Mouse (Mus musculus) liver, adult 2 months (tissue): Measurements from ENCODE around the gene Sh3bgr. TPM values are rescaled to one million over a fixed set of nuclear protein-coding genes. Genes with fewer than 3 reads are reported as not detected.

Experiments used
- DNase-seq: peaks from one replicate; pipeline ENCODE4 v3.0.0-alpha.2; 2011; ENCODE audit warnings: low read depth, low spot score; ENCODE audit errors: extremely low read depth
- H3K27ac ChIP-seq: fragments of 200-500 bp; replicated peaks from 2 replicates; pipeline ENCODE4 v1.5.1; 2012; ENCODE audit warnings: low read depth, mild to moderate bottlenecking, control low read depth, inconsistent platforms, low read length; ENCODE audit not compliant: insufficient read depth
- H3K27me3 ChIP-seq: fragments of 200-500 bp; 2 replicates; pipeline ENCODE4 v1.6.1; 2012; ENCODE audit warnings: mild to moderate bottlenecking, moderate library complexity, low read length, inconsistent platforms; ENCODE audit not compliant: control insufficient read depth, insufficient read depth
- H3K36me3 ChIP-seq: fragments of 200-500 bp; 2 replicates; pipeline ENCODE4 v1.6.1; 2012; ENCODE audit warnings: low read length, inconsistent platforms; ENCODE audit not compliant: control insufficient read depth, insufficient read depth
- H3K4me1 ChIP-seq: fragments of 200-500 bp; 2 replicates; pipeline ENCODE4 v1.6.1; 2011; ENCODE audit warnings: low read length; ENCODE audit not compliant: control insufficient read depth, insufficient read depth
- H3K4me3 ChIP-seq: fragments of 200-500 bp; 2 replicates; pipeline ENCODE4 v1.5.1; 2011; ENCODE audit warnings: low read depth, mild to moderate bottlenecking, control low read depth, low read length, moderate library complexity; ENCODE audit not compliant: insufficient read depth
- H3K79me2 ChIP-seq: fragments of 200-500 bp; 2 replicates; pipeline ENCODE4 v1.6.1; 2012; ENCODE audit warnings: inconsistent platforms, mild to moderate bottlenecking, low read length, moderate library complexity; ENCODE audit not compliant: control insufficient read depth, insufficient read depth
- H3K9ac ChIP-seq: fragments of 200-500 bp; 2 replicates; pipeline ENCODE4 v1.6.1; 2012; ENCODE audit warnings: low read depth, mild to moderate bottlenecking, control low read depth, inconsistent platforms, low read length
- CTCF ChIP-seq: fragments of 200-500 bp; IDR thresholded peaks from 2 replicates; pipeline ENCODE4 v1.5.1; 2011; ENCODE audit warnings: low read depth, low read length, control low read depth
- POLR2A ChIP-seq: fragments of 200-500 bp; IDR thresholded peaks from 2 replicates; pipeline ENCODE4 v1.6.1; 2011; ENCODE audit warnings: low read length, control low read depth; ENCODE audit not compliant: insufficient read depth; ENCODE audit errors: extremely low read depth
- WGBS: fragments of 180-500 bp; shearing (Covaris S2); methylation state at CpG from one replicate; pipeline ENCODE4 v1.1.7; 2018; 5-methylcytosine and 5-hydroxymethylcytosine counted together
- polyA plus RNA-seq: library from polyadenylated mRNA; depleted of rRNA; stranded (reverse); fragments of >200 nt; gene quantifications from 2 replicates; pipeline ENCODE4 v1.2.3, GENCODE M21; 2012
- total RNA-seq: library from RNA; depleted of rRNA; stranded (reverse); fragments of >200 nt; gene quantifications from 2 replicates; pipeline ENCODE4 v1.2.3, GENCODE M21; 2014

The Sh3bgr gene
- total and polyA plus RNA-seq, 2 experiments = 0.55 TPM; not detected in 1

GRCm38 (mm10) chr16:96158511-96159080, 41.7 kb upstream of the Sh3bgr start:
- no peak overlapping the region for H3K27ac ChIP-seq
- H3K9ac ChIP-seq = peak overlapping the region; percentile 77; the same call in 1 of the 2 replicates
- no peaks in the 10 kb centered on the region for H3K79me2 ChIP-seq
- DNase-seq = no peak
- H3K4me1 ChIP-seq = no peaks in the 10 kb centered on the region
- no peaks in the 10 kb centered on the region for H3K36me3 ChIP-seq
- TF ChIP-seq CTCF = no peak
- WGBS = 84% methylated on average over 12 of the region's 12 CpGs
- H3K27me3 ChIP-seq = peaks cover 3% of the 10 kb centered on the region; the same call in 1 of the 2 replicates
- peak overlapping the region; percentile 54; the same call in 1 of the 2 replicates for H3K4me3 ChIP-seq

- H3K79me2 ChIP-seq = no peaks in the 10 kb centered on the region
- no peak for DNase-seq
- peaks cover 3% of the 10 kb centered on the region; the same call in 1 of the 2 replicates for H3K27me3 ChIP-seq
- peak overlapping the region; percentile 54; the same call in 1 of the 2 replicates for H3K4me3 ChIP-seq
- 5% methylated on average over 67 of the region's 67 CpGs for WGBS
- peak overlapping the region; percentile 77 for H3K9ac ChIP-seq
- no peaks in the 10 kb centered on the region for H3K4me1 ChIP-seq
- no peaks in the 10 kb centered on the region for H3K36me3 ChIP-seq
- TF ChIP-seq POLR2A (no peak), CTCF (peak; percentile 29; the same call in 1 of the 2 replicates)
- H3K27ac ChIP-seq = no peak overlapping the region
Observed at GRCm38 (mm10) chr16:96159091-96159731, 41.0 kb upstream of the Sh3bgr start.

DNA sequence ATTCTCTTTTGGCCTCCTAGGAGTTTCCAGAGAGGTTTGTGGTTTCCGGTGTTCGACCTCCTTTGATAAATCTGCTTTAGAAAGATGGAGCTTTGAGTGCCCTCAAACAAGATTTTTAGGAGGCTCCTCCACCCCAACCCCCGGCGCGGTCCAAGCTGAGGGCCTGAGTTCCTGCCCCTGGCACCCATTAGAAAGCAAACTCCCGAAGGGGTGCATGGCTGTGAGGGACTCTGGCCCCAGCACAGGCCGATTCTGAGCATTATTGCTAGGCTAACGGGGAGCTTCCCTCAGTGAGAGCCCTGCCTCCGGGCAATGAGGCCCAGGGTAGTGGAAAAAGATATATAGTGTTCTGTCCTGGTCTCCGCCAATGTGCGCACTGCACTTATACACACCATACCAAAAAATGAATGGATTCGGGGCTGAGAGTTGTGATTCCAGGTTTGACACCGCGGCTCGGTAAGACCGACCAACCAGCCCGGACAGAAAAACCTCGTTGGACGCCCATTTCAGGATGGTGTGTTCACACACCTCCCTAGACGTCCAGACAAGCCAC, 40.4 kb upstream of the Sh3bgr start:
- H3K27ac ChIP-seq = no peak overlapping the region
- H3K9ac ChIP-seq = no peak overlapping the region; the same call in 1 of the 2 replicates
- no peak for TF ChIP-seq CTCF
- TF ChIP-seq POLR2A = no peak
- H3K4me3 ChIP-seq = no peak overlapping the region
- no peaks in the 10 kb centered on the region for H3K36me3 ChIP-seq
- WGBS = 89% methylated on average over 20 of the region's 20 CpGs
- H3K27me3 ChIP-seq = peaks cover 3% of the 10 kb centered on the region; the same call in 1 of the 2 replicates
- H3K4me1 ChIP-seq = no peaks in the 10 kb centered on the region
- H3K79me2 ChIP-seq = no peaks in the 10 kb centered on the region
- DNase-seq = no peak

DNA sequence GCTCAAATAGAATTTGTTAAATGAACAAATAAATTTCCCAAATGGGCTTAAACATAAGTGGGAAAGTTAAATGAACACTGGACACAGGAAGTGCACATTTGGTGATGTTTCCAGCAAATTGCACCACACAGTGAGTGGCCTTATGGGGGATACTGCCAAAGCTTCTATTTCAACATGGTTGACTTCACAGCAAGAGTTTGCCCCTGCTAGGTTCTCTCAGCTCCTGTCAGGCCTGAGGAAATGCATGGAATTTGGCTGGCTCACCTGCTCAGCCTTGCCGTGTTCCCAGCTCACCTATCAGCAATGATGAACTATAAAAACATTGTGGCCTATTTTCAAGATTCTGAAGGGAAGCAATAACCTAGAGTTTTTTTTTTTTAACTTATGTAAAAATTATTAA, 39.3 kb upstream of the Sh3bgr start:
- Histone ChIP-seq H3K79me2 (no peaks in the 10 kb centered on the region), H3K36me3 (no peaks in the 10 kb centered on the region), H3K27me3 (peaks cover 3% of the 10 kb centered on the region; the same call in 1 of the 2 replicates), H3K4me1 (no peaks in the 10 kb centered on the region), H3K9ac (no peak overlapping the region), H3K27ac (no peak overlapping the region), H3K4me3 (no peak overlapping the region)
- no peak for TF ChIP-seq POLR2A
- no peak for TF ChIP-seq CTCF
- no peak for DNase-seq
- WGBS = 95% methylated on average over 1 of the region's 1 CpGs

GRCm38 (mm10) chr16:96161336-96161735, 38.9 kb upstream of the Sh3bgr start:
- H3K4me3 ChIP-seq = no peak overlapping the region
- H3K27me3 ChIP-seq = peaks cover 3% of the 10 kb centered on the region; the same call in 1 of the 2 replicates
- H3K27ac ChIP-seq = no peak overlapping the region
- TF ChIP-seq CTCF = no peak
- no peak for TF ChIP-seq POLR2A
- H3K36me3 ChIP-seq = no peaks in the 10 kb centered on the region
- no peaks in the 10 kb centered on the region for H3K4me1 ChIP-seq
- DNase-seq = no peak
- no peak overlapping the region for H3K9ac ChIP-seq
- WGBS = 90% methylated on average over 4 of the region's 4 CpGs
- no peaks in the 10 kb centered on the region for H3K79me2 ChIP-seq

- H3K79me2 ChIP-seq = no peaks in the 10 kb centered on the region
- no peaks in the 10 kb centered on the region for H3K27me3 ChIP-seq
- H3K4me3 ChIP-seq = no peak overlapping the region
- H3K4me1 ChIP-seq = no peaks in the 10 kb centered on the region
- no peak overlapping the region for H3K9ac ChIP-seq
- H3K36me3 ChIP-seq = no peaks in the 10 kb centered on the region
- H3K27ac ChIP-seq = no peak overlapping the region
- WGBS = 77% methylated on average over 4 of the region's 4 CpGs
- no peak for DNase-seq
- TF ChIP-seq CTCF (no peak), POLR2A (no peak)
Observed at GRCm38 (mm10) chr16:96165723-96166264, 34.5 kb upstream of the Sh3bgr start.
